Mouse (Mus musculus) lung, postnatal 0 days (tissue): ENCODE results near the gene Ccl7. TPM values are rescaled to one million over a fixed set of nuclear protein-coding genes. Genes with fewer than 3 reads are reported as not detected.

Experiments used
- ATAC-seq: fragments of 200-750 bp; cut with Nextera tagmentation; 2 replicates; pipeline ENCODE4 v1.8.0; 2017; ENCODE audit warnings: moderate library complexity
- DNase-seq: peaks from one replicate; pipeline ENCODE4 v3.0.0-alpha.2; 2016; ENCODE audit warnings: low spot score
- H3K27ac ChIP-seq: fragments of 300-500 bp; sonication (generic); 2 replicates; pipeline ENCODE4 v1.5.1; 2014; ENCODE audit warnings: antibody characterized with exemption, mild to moderate bottlenecking, low read length, mixed read lengths
- H3K27me3 ChIP-seq: fragments of 300-500 bp; sonication (generic); replicated peaks from 2 replicates; pipeline ENCODE4 v1.6.1; 2014; ENCODE audit warnings: low read length, mixed read lengths; ENCODE audit not compliant: insufficient read depth
- H3K36me3 ChIP-seq: fragments of 300-500 bp; sonication (generic); 2 replicates; pipeline ENCODE4 v1.6.1; 2014; ENCODE audit warnings: low read length, mixed read lengths; ENCODE audit not compliant: insufficient read depth
- H3K4me1 ChIP-seq: fragments of 300-500 bp; sonication (generic); 2 replicates; pipeline ENCODE4 v1.6.1; 2014; ENCODE audit warnings: antibody characterized with exemption, low read depth, low read length, mixed read lengths; ENCODE audit not compliant: insufficient read depth
- H3K4me2 ChIP-seq: fragments of 300-500 bp; sonication (generic); replicated peaks from 2 replicates; pipeline ENCODE4 v1.6.1; 2014; ENCODE audit warnings: low read depth, mild to moderate bottlenecking, low read length, moderate library complexity, mixed read lengths
- H3K4me3 ChIP-seq: fragments of 300-500 bp; sonication (generic); 2 replicates; pipeline ENCODE4 v1.5.1; 2014; ENCODE audit warnings: low read depth, low read length
- H3K9ac ChIP-seq: fragments of 300-500 bp; sonication (generic); replicated peaks from 2 replicates; pipeline ENCODE4 v1.6.1; 2014; ENCODE audit warnings: low read depth, mild to moderate bottlenecking
- H3K9me3 ChIP-seq: fragments of 300-500 bp; sonication (generic); 2 replicates; pipeline ENCODE4 v1.6.1; 2016; ENCODE audit warnings: low read length, mixed read lengths
- CTCF ChIP-seq: IDR thresholded peaks from 2 replicates; pipeline ENCODE4 v1.5.1; 2016; ENCODE audit warnings: antibody characterized with exemption, mild to moderate bottlenecking
- EP300 ChIP-seq: IDR thresholded peaks from 2 replicates; pipeline ENCODE4 v1.6.1; 2016; ENCODE audit warnings: antibody characterized with exemption, mild to moderate bottlenecking, control low read depth
- WGBS: fragments of 180-500 bp; shearing (Covaris S2); extraction: QIAGEN DNeasy Blood & Tissue Kit; methylation state at CpG from one replicate; pipeline ENCODE4 v1.1.7; 2014; 5-methylcytosine and 5-hydroxymethylcytosine counted together
- polyA plus RNA-seq: library from polyadenylated mRNA; unstranded; fragments of >200 nt; fragmentation: Nextera tagmentation; extraction: Ambion mirVana; gene quantifications from 2 replicates; pipeline ENCODE4 v1.2.1, GENCODE M21; 2015

The Ccl7 gene
- polyA plus RNA-seq, 1 experiment from 2014 or later = 3.4 TPM

DNA sequence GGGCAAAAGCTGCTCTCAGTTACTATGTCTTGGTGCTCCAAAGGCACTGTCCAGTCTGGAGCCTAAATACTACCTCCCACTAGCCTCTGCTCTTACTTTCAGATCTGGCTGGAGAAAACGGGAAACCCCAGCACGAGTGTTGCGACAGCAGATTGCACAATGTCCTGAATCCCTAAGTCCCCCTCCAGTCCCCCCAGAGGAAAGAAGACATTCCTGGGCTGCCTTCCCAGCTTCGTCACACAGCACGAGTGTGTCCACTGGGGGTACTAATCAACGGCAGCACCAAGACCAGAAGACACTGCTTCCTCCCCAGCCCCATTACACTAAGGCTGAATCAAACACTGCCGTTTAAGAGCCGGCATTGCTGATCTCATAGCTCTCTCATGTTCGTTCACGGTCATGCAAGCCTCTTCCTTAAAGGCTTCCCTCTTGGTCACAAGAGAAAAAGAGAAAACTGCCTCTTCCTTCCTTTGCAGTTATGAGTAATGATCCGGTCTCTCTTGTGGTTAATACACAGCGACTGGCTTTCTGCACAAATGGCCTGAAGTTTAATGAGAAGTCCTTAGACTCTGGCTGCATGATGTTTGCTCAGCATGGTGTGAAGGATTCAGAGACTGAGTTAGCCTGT, 38.6 kb upstream of the Ccl7 start:
- Histone ChIP-seq H3K27ac (no peak overlapping the region), H3K27me3 (no peaks in the 10 kb centered on the region), H3K4me3 (no peak overlapping the region), H3K4me1 (no peaks in the 10 kb centered on the region), H3K36me3 (no peaks in the 10 kb centered on the region), H3K9me3 (no peaks in the 10 kb centered on the region), H3K4me2 (0 out of 2 replicates have a peak overlapping the region, but pooled peaks have one; percentile 14), H3K9ac (no peak overlapping the region)
- ATAC-seq (peak; percentile 87), DNase-seq (peak; percentile 94)
- TF ChIP-seq EP300 (peak; percentile 62; the same call in 1 of the 2 replicates), CTCF (peak; percentile 29; the same call in 1 of the 2 replicates)
- 28% methylated on average over 12 of the region's 12 CpGs for WGBS

- Histone ChIP-seq H3K9ac (no peak overlapping the region), H3K4me1 (no peaks in the 10 kb centered on the region), H3K27ac (no peak overlapping the region), H3K9me3 (no peaks in the 10 kb centered on the region), H3K36me3 (no peaks in the 10 kb centered on the region), H3K27me3 (no peaks in the 10 kb centered on the region), H3K4me2 (no peak overlapping the region), H3K4me3 (no peak overlapping the region)
- DNase-seq (no peak), ATAC-seq (no peak)
- TF ChIP-seq EP300 = no peak
- no peak for TF ChIP-seq CTCF
- WGBS = 79% methylated on average over 3 of the region's 3 CpGs
These were observed 35.4 kb upstream of the Ccl7 start for GRCm38 (mm10) chr11:82010115-82010514.

DNA sequence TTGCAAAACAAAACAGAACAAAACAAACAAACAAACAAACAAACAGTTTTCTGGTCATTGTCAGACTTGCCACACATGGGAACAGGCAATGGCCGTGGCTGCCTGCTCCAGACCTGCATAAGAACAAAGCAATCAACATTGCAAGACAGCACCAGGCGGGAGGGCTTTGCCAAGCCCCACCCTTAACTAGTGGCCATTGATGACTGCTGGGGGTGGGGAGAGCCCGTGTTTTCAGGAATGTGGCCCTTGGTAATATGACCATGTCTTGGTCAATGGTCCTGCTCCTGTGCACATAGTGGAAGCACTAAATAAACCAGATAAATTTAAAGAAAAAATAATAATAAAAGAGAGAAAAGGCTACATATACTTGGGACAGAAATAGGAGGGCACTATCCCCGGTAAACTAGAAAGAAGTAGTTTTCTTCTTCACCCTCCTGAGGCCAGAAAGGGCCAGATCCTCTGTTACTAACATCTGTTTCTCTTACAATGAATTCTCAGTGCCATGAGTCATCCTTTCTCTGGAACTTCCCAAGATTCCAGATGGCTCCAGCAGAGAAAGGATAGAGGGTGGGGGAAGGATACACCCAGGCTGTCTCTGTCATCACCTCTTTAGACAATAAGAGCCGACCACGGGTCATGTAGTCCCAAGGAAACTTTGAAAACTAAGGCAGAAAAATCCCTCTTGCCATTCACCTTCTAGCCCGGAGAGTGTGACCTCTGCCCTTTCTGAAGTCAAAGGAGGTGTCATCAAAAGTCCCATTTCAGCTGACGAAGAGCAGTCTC, 33.9 kb upstream of the Ccl7 start:
- Histone ChIP-seq H3K4me2 (no peak overlapping the region), H3K4me3 (no peak overlapping the region), H3K9me3 (no peaks in the 10 kb centered on the region), H3K27me3 (no peaks in the 10 kb centered on the region), H3K36me3 (no peaks in the 10 kb centered on the region), H3K27ac (no peak overlapping the region), H3K9ac (no peak overlapping the region), H3K4me1 (no peaks in the 10 kb centered on the region)
- TF ChIP-seq EP300 = peak; percentile 41
- no peak for TF ChIP-seq CTCF
- WGBS = 49% methylated on average over 8 of the region's 8 CpGs
- DNase-seq (peak; percentile 88), ATAC-seq (peak; percentile 70)

DNA sequence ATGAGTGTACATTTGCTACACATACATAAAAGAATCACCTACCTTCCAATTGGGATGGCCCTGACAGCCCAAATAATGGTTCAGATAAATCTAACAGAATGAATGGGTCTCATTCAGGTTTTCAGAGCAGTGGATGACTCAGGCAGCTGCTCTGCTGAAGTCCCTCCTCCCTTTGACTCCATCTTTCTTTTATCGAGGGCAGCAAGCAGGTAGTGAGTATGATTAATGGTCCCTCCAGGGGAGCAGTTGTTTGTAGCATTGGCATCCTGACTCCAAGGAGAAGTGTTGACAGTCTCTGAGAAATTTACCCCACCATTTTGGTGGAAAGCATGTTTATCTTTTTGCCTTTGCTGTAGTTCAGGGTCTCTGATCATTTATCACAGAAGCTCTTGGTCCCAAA, 31.8 kb upstream of the Ccl7 start:
- ATAC-seq = no peak
- WGBS = 33% methylated on average over 1 of the region's 1 CpGs
- Histone ChIP-seq H3K27me3 (no peaks in the 10 kb centered on the region), H3K4me1 (no peaks in the 10 kb centered on the region), H3K27ac (no peak overlapping the region), H3K36me3 (no peaks in the 10 kb centered on the region), H3K9me3 (no peaks in the 10 kb centered on the region), H3K4me2 (no peak overlapping the region), H3K9ac (no peak overlapping the region), H3K4me3 (no peak overlapping the region)
- DNase-seq = no peak
- no peak for TF ChIP-seq CTCF

DNA sequence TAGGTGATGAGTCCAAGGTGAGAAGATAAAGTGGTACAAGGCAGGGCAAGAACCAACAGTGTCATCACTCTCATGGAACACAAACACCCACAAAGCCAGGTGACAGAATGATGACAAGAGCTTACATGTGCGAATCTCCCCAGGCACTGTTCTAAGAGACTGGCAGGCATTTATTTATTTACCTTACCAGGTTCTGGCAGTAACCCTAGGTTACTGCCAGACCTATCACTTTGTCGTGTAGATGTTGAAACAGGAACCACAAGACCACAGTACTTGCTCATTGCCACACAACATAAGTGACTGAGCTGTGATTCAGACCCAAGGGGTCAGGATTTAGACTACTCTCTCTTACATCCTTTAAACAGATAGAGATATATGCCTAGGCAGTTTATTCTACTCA, 30.4 kb upstream of the Ccl7 start:
- Histone ChIP-seq H3K4me1 (no peaks in the 10 kb centered on the region), H3K36me3 (no peaks in the 10 kb centered on the region), H3K27me3 (no peaks in the 10 kb centered on the region), H3K9ac (no peak overlapping the region), H3K9me3 (no peaks in the 10 kb centered on the region), H3K4me2 (no peak overlapping the region), H3K4me3 (no peak overlapping the region), H3K27ac (no peak overlapping the region)
- ATAC-seq (no peak), DNase-seq (peak; percentile 16)
- 42% methylated on average over 2 of the region's 2 CpGs for WGBS
- TF ChIP-seq CTCF (no peak), EP300 (no peak)

- Histone ChIP-seq H3K4me1 (no peaks in the 10 kb centered on the region), H3K9me3 (no peaks in the 10 kb centered on the region), H3K36me3 (no peaks in the 10 kb centered on the region), H3K9ac (no peak overlapping the region), H3K27ac (no peak overlapping the region), H3K4me2 (no peak overlapping the region), H3K4me3 (no peak overlapping the region), H3K27me3 (no peaks in the 10 kb centered on the region)
- DNase-seq (peak; percentile 25), ATAC-seq (peak; percentile 15; the same call in 1 of the 2 replicates)
- TF ChIP-seq EP300 = no peak
- TF ChIP-seq CTCF = no peak
- 58% methylated on average over 3 of the region's 3 CpGs for WGBS
These were observed 29.2 kb upstream of the Ccl7 start for GRCm38 (mm10) chr11:82016181-82016780.
